Mouse (Mus musculus) cortical plate, adult 2 months (tissue): Measurements from ENCODE around the gene Otoa.

Source experiments
- CTCF ChIP-seq: fragments of 200-500 bp; IDR thresholded peaks from 2 replicates; pipeline ENCODE4 v1.5.1; 2011; ENCODE audit warnings: mild to moderate bottlenecking, control low read depth, low read length; ENCODE audit not compliant: insufficient read depth; ENCODE audit errors: extremely low read depth
- POLR2A ChIP-seq: fragments of 200-500 bp; IDR thresholded peaks from 2 replicates; pipeline ENCODE4 v1.6.1; 2011; ENCODE audit warnings: mild to moderate bottlenecking, low read length, control low read depth; ENCODE audit not compliant: insufficient read depth; ENCODE audit errors: extremely low read depth

DNA sequence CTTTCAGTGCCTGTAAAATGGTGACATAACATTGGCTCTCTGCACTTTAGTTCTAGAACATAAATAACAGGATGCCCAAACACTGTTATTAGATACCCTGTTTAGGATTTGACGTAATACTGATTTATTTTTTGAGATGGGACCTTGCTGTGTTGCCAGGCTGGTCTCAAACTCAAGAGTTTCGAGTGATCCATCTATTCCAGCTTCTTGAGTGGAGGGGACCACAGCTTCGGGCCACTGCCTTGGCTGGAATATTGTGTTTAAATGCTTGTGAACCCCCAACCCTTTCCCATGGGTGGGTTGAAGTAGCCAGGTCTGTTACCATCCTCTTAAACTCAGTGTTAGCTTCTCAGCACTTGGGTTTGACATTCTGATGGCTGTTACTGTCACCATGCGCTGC is at the start of gene Otoa:
- TF ChIP-seq POLR2A (no peak), CTCF (no peak)
